8 mouse cellular contexts compared by ENCODE assay signal in the genomic region with DNA sequence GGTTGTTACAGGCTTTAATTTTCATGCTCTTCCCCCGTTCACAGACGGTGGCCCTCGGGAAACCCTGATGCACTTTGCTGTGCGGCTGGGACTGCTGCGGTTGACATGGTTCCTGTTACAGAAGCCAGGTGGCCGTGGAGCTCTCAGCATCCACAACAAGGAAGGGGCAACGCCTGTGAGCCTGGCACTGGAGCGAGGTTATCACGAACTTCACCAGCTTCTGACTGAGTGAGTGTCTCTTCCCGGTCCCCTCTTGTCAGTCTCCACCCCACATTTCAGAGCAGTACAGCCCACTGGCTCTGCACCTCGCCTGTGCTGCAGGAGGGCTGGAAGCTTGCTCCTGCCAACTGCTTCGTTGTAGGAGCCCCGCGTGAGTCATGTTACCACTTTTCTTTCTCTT.
DNase-seq lines count a peak whose midpoint lies in the region; TF ChIP-seq lines count a peak whose summit lies in the region.

No protein-coding gene starts in this region.

- in situ Hi-C loops in CH12.LX (cut with MboI; ENCODE audit: low pct_ligation_motif_present, low pct_unique_long_range_greater_than_20kb, low sequenced_read_pairs), result no loop called here

- peak overlapping the region; percentile 43 for H3K27ac ChIP-seq in CH12.LX (ENCODE audit: insufficient read depth, low read depth)

- H3K79me2 ChIP-seq in CH12.LX (replicated peaks; ENCODE audit: control insufficient read depth, extremely low read depth, insufficient read depth, poor library complexity, severe bottlenecking) (no peaks in the 10 kb centered on the region; the same call in none of the 2 replicates), myocyte (ENCODE audit: control insufficient read depth, insufficient read depth) (peaks cover 11% of the 10 kb centered on the region)

- H3K4me3 ChIP-seq in CH12.LX (replicated peaks in 1 of 3; ENCODE audit: low read depth in 2 of 3, low read length in 2 of 3, poor library complexity in 1 of 3), result peak overlapping the region; percentile 43 to 57 (median 53)
- no peak overlapping the region for H3K4me3 ChIP-seq in myocyte

- H3K36me3 ChIP-seq in CH12.LX (replicated peaks in 1 of 2; ENCODE audit: control insufficient read depth in 1 of 2, insufficient read depth in 1 of 2, low read length in 1 of 2), result peaks cover under 1 to 27% of the 10 kb centered on the region in 2 experiments
- H3K36me3 ChIP-seq in myocyte (ENCODE audit: control insufficient read depth, insufficient read depth), result peaks cover 24% of the 10 kb centered on the region

- TF ChIP-seq POLR2A in CH12.LX (IDR thresholded peaks at IDR 0.05; ENCODE audit: low read depth, low read length) (peak; percentile 30; the same call in 1 of the 2 replicates), myocyte (IDR thresholded peaks at IDR 0.05; ENCODE audit: insufficient read length, low read depth) (no peak)

- dilution Hi-C loops in CH12.LX (cut with MboI; ENCODE audit: extremely low pct_ligation_motif_present, extremely low pct_unique_long_range_greater_than_20kb, low sequenced_read_pairs), result no loop called here

- H3K27me3 ChIP-seq in CH12.LX (replicated peaks), result no peaks in the 10 kb centered on the region
- no peaks in the 10 kb centered on the region for H3K27me3 ChIP-seq in myocyte (ENCODE audit: control insufficient read depth, insufficient read depth, insufficient read length)

- peak overlapping the region; percentile 41 for H3K4me2 ChIP-seq in CH12.LX (ENCODE audit: insufficient read depth, low read depth, poor library complexity, severe bottlenecking)
- peak overlapping the region; percentile 9 for H3K4me2 ChIP-seq in myocyte (ENCODE audit: low read depth)

- TF ChIP-seq CTCF in CH12.LX (conservative IDR thresholded peaks at IDR 0.05 in 1 of 2, IDR thresholded peaks at IDR 0.05 in 1 of 2; ENCODE audit: low read depth in 2 of 2, low read length in 2 of 2), result no peak

- no peak; the same call in 1 of the 2 replicates for TF ChIP-seq RAD21 in CH12.LX (IDR thresholded peaks at IDR 0.05; ENCODE audit: low read depth, low read length)

- H3K9ac ChIP-seq in CH12.LX (ENCODE audit: insufficient read depth, low read depth), result no peak overlapping the region; the same call in 1 of the 2 replicates

- H3K4me1 ChIP-seq in CH12.LX (ENCODE audit: control insufficient read depth in 1 of 2, insufficient read depth in 2 of 2), result peaks cover 10 to 65% of the 10 kb centered on the region in 2 experiments; a peak in 3 of 4 replicates

- DNase-seq in A20 (ENCODE audit: low read depth, low spot score) (peak; percentile 90), CH12.LX (ENCODE audit: extremely low read depth) (peak; percentile 82)
- DNase-seq in heart, postnatal 4 days, result peak; percentile 29
- no peak for DNase-seq in cerebellum, postnatal 4 days (ENCODE audit: low spot score in 2 of 2)
- DNase-seq in testis, postnatal 14 days (ENCODE audit: low spot score), result no peak
- no peak for DNase-seq in layer of hippocampus, adult 9-11 months
- no peak for DNase-seq in adrenal gland, postnatal 36 days

- peak; percentile 81 for TF ChIP-seq EP300 in CH12.LX (IDR thresholded peaks at IDR 0.05; ENCODE audit: low read length)

- H3ac ChIP-seq in myocyte (ENCODE audit: control insufficient read depth, insufficient read length), result no peak overlapping the region

- H3K9me3 ChIP-seq in CH12.LX (replicated peaks; ENCODE audit: low read length), result no peaks in the 10 kb centered on the region

TF ChIP-seq in CH12.LX, 34 proteins besides CTCF, POLR2A, EP300 and RAD21:
- TF ChIP-seq SIN3A (IDR thresholded peaks at IDR 0.05; ENCODE audit: low read length) (peak; percentile 54), MEF2A (IDR thresholded peaks at IDR 0.05; ENCODE audit: borderline replicate concordance, low read depth, low read length) (peak; percentile 38; the same call in 1 of the 2 replicates), ELF1 (IDR thresholded peaks at IDR 0.05; ENCODE audit: low read depth, low read length) (peak; percentile 50; the same call in 1 of the 2 replicates), MAX (IDR thresholded peaks at IDR 0.05; ENCODE audit: low read length) (peak; percentile 44; the same call in 1 of the 2 replicates), CHD2 (IDR thresholded peaks at IDR 0.05; ENCODE audit: low read length) (no peak), IRF4 (IDR thresholded peaks at IDR 0.05; ENCODE audit: low read depth, low read length) (peak; percentile 53), MXI1 (IDR thresholded peaks at IDR 0.05; ENCODE audit: low read depth, low read length) (0 out of 2 replicates have a peak, but pooled peaks have one; percentile 19), KAT2A (IDR thresholded peaks at IDR 0.05; ENCODE audit: insufficient replicate concordance, low read length) (no peak), TCF12 (IDR thresholded peaks at IDR 0.05; ENCODE audit: low read depth, low read length) (peak; percentile 61; the same call in 1 of the 2 replicates), BHLHE40 (IDR thresholded peaks at IDR 0.05; ENCODE audit: low read depth, low read length) (no peak), UBTF (IDR thresholded peaks at IDR 0.05; ENCODE audit: low read depth, low read length) (peak; percentile 72; the same call in 1 of the 2 replicates), ETS1 (conservative IDR thresholded peaks at IDR 0.05; ENCODE audit: low read depth, low read length) (peak; percentile 58), GABPA (IDR thresholded peaks at IDR 0.05; ENCODE audit: insufficient replicate concordance, low read depth, low read length) (no peak), TBP (conservative IDR thresholded peaks at IDR 0.05; ENCODE audit: low read depth, low read length) (0 out of 2 replicates have a peak, but pooled peaks have one; percentile 30)
TF ChIP-seq in CH12.LX: peak in this region for 10.

TF ChIP-seq in myocyte, 11 proteins besides CTCF, POLR2A, EP300 and RAD21:
- TF ChIP-seq CEBPB (IDR thresholded peaks at IDR 0.05; ENCODE audit: insufficient read depth, poor library complexity, severe bottlenecking) (no peak), MYOD1 (IDR thresholded peaks at IDR 0.05; ENCODE audit: control insufficient read depth in 1 of 3, insufficient read length in 2 of 3, low read depth in 2 of 3) (peak in 1 of 3 experiments; percentile 6)

Comparison
In these comparisons a context has a peak if more than half of its experiments do, and no peak if none do; other contexts are left out.
1. DNase-seq: peak in A20 (single experiment), CH12.LX (single experiment) and heart, postnatal 4 days (single experiment); none in cerebellum, postnatal 4 days (0 of 2), testis, postnatal 14 days (single experiment), layer of hippocampus, adult 9-11 months (single experiment) and adrenal gland, postnatal 36 days (0 of 2).